Mouse (Mus musculus): ENCODE measurements around the gene Fkbp14.
A peak's percentile ranks its signal among the peaks of the same experiment; 100 is the strongest.

The Fkbp14 gene

GRCm38 (mm10) chr6:54587683-54588082, 9.4 kb downstream of the Fkbp14 start:
- no peak for DNase-seq

GRCm38 (mm10) chr6:54586911-54587310, 10.2 kb downstream of the Fkbp14 start:
- no peak for DNase-seq

- peak; percentile 73 for DNase-seq
Measured at GRCm38 (mm10) chr6:54586175-54586574, 10.9 kb downstream of the Fkbp14 start.

GRCm38 (mm10) chr6:54573218-54573955, 23.7 kb downstream of the Fkbp14 start:
- peak; percentile 24 for DNase-seq

GRCm38 (mm10) chr6:54569776-54570175, 27.3 kb downstream of the Fkbp14 start:
- DNase-seq = no peak

- no peak for DNase-seq
Measured at GRCm38 (mm10) chr6:54566546-54566919, 30.6 kb downstream of the Fkbp14 start.

GRCm38 (mm10) chr6:54565665-54566545, 31.2 kb downstream of the Fkbp14 start, which contains the start of gene Scrn1:
Scrn1 (minus strand) TSS chr6:54566489.
- DNase-seq = peak; percentile 77

- DNase-seq = no peak
Measured at GRCm38 (mm10) chr6:54565012-54565411, 32.1 kb downstream of the Fkbp14 start.

GRCm38 (mm10) chr6:54564506-54564991, 32.6 kb downstream of the Fkbp14 start:
- DNase-seq = no peak

- no peak for DNase-seq
Measured at GRCm38 (mm10) chr6:54563561-54563960, 33.5 kb downstream of the Fkbp14 start.

GRCm38 (mm10) chr6:54562018-54562809, 34.9 kb downstream of the Fkbp14 start:
- DNase-seq = no peak

- no peak for DNase-seq
Measured at GRCm38 (mm10) chr6:54558466-54558865, 38.6 kb downstream of the Fkbp14 start.

- DNase-seq = no peak
Measured at GRCm38 (mm10) chr6:54557671-54558070, 39.4 kb downstream of the Fkbp14 start.

GRCm38 (mm10) chr6:54555816-54556215, 41.3 kb downstream of the Fkbp14 start:
- DNase-seq = peak; percentile 25

GRCm38 (mm10) chr6:54554341-54555110, 42.6 kb downstream of the Fkbp14 start:
- DNase-seq = no peak

- DNase-seq = no peak
Measured at GRCm38 (mm10) chr6:54553632-54554031, 43.5 kb downstream of the Fkbp14 start.

GRCm38 (mm10) chr6:54552721-54553413, 44.2 kb downstream of the Fkbp14 start:
- no peak for DNase-seq

- peak; percentile 21 for DNase-seq
Measured at GRCm38 (mm10) chr6:54550801-54551323, 46.2 kb downstream of the Fkbp14 start.

GRCm38 (mm10) chr6:54549311-54549710, 47.8 kb downstream of the Fkbp14 start:
- no peak for DNase-seq

- peak; percentile 61 for DNase-seq
Measured at GRCm38 (mm10) chr6:54548314-54549019, 48.6 kb downstream of the Fkbp14 start.

All from kidney, postnatal 10 days (tissue).